Mouse (Mus musculus) spleen, adult 2 months (tissue): ENCODE results near the gene Sephs1. TPM values are rescaled to one million over a fixed set of nuclear protein-coding genes. Genes with fewer than 3 reads are reported as not detected.

Experiments
- DNase-seq, 2 experiments: peaks; one replicate each; pipeline versions ENCODE4 v3.0.0 to v3.0.0-alpha.2; 2012 to 2021; ENCODE audit warnings: low spot score in 2 of 2, low read depth in 1 of 2
- H3K27ac ChIP-seq: fragments of 200-500 bp; 2 replicates; pipeline ENCODE4 v1.5.1; 2012; ENCODE audit warnings: low read length, inconsistent platforms; ENCODE audit not compliant: insufficient read depth
- H3K27me3 ChIP-seq: fragments of 200-500 bp; 2 replicates; pipeline ENCODE4 v1.6.1; 2012; ENCODE audit warnings: mild to moderate bottlenecking, moderate library complexity, low read length, inconsistent platforms; ENCODE audit not compliant: control insufficient read depth, insufficient read depth
- H3K36me3 ChIP-seq: fragments of 200-500 bp; 2 replicates; pipeline ENCODE4 v1.6.1; 2012; ENCODE audit warnings: mild to moderate bottlenecking, low read length, inconsistent platforms; ENCODE audit not compliant: control insufficient read depth, insufficient read depth
- H3K4me1 ChIP-seq: fragments of 200-500 bp; 2 replicates; pipeline ENCODE4 v1.6.1; 2011; ENCODE audit warnings: inconsistent platforms; ENCODE audit not compliant: control insufficient read depth, insufficient read depth, insufficient read length
- H3K4me3 ChIP-seq: fragments of 200-500 bp; 2 replicates; pipeline ENCODE4 v1.5.1; 2011; ENCODE audit warnings: mild to moderate bottlenecking, inconsistent platforms; ENCODE audit not compliant: insufficient read depth, insufficient read length; ENCODE audit errors: extremely low read depth
- CTCF ChIP-seq: fragments of 200-500 bp; IDR thresholded peaks from 2 replicates; pipeline ENCODE4 v1.5.1; 2011; ENCODE audit warnings: mild to moderate bottlenecking, inconsistent platforms; ENCODE audit not compliant: insufficient read depth, insufficient read length, insufficient replicate concordance; ENCODE audit errors: extremely low read depth
- POLR2A ChIP-seq: fragments of 200-500 bp; IDR thresholded peaks from 2 replicates; pipeline ENCODE4 v1.6.1; 2011; ENCODE audit warnings: low read depth, low read length, inconsistent platforms
- WGBS: fragments of 180-500 bp; shearing (Covaris S2); methylation state at CpG from one replicate; pipeline ENCODE4 v1.1.7; 2018; 5-methylcytosine and 5-hydroxymethylcytosine counted together
- polyA plus RNA-seq: library from polyadenylated mRNA; depleted of rRNA; stranded (reverse); fragments of >200 nt; gene quantifications from 2 replicates; pipeline ENCODE4 v1.2.3, GENCODE M21; 2012

Sephs1 gene
- polyA plus RNA-seq, 1 experiment: 8.8 TPM

DNA sequence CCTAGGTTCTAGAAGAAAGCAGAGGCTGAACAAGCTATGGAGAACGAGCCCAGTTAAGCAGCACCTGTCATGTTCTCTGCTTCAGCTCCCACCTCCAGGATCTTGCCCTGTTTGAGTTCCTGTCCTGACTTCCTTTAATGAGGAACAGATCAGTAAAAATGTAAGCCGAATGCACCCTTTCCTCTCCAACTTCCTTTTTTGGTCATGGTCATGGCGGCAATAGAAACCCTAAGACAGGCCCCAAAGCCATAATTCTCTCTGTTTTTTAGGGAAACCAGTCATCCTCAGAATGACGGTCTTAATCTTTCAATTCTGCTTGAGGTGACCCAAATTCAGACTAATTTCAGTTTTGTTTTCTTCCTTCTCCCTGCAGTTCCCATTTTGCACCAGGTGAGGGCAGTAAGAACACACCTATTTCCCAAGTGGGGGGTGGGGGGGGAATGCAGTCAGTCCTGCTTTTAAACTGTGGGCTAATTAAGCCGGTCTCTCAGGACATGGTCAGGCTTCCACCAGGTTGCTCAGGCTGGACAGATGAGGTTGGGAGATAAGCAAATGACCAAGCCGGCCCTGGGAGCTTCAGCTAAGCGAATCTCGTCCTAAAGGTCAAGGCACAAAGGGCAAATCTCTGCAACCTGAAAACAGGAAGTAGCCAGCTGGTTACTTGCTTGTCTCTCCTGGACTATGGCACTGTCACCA is 36.1 kb downstream of the Sephs1 start:
- DNase-seq: peak; percentile 54 to 70
- H3K4me3 ChIP-seq: peak overlapping the region; percentile 51
- peak overlapping the region; percentile 79 for H3K27ac ChIP-seq
- no peak for TF ChIP-seq POLR2A
- peak; percentile 63; the same call in 1 of the 2 replicates for TF ChIP-seq CTCF
- H3K27me3 ChIP-seq: no peaks in the 10 kb centered on the region
- WGBS: 3% methylated on average over 8 of the region's 8 CpGs
- H3K36me3 ChIP-seq: no peaks in the 10 kb centered on the region
- H3K4me1 ChIP-seq: peaks cover 6% of the 10 kb centered on the region; the same call in 1 of the 2 replicates

DNA sequence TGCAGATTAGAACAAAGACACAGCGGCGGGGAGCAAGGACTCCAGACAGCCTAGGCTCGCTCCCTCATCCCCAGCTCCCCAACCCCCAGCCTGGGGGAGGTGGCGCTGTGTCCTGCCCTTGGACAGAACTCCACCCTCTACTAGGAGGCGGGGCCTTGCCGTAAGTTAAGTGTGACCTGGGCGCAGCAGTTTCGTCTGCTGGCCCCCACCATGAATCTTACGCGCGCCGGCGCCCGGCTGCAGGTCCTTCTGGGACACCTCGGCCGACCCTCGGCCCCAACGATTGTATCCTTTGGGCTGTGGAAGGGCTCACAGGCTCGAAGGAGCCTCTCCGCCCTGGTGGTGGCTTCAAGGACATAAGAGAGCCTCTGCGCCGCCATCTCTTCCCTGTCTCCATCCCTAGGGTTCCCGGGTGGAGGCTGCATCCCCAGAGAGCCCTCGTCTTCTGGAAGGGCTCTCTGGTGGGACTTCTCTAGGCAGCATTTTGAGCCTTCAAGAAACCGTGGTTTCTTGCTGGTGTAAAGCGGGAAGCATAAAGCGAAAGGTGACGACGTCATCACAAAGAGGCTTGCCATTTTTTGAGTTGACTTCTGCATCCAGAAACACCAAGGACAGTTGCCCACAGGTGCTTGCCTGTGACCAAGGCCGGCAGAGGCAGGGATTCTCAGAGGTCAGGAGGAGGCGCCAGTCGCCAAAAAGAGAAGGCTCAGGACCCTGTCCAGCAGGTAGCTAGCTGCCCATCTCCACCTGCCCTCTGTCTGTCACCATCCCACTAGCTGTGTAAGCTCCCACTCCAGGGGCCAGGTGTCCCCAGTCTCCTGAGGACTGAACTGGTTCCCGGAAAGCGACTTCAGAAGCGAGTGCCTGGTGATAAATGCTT is 37.7 kb downstream of the Sephs1 start, which contains the start of gene Phyh:
Phyh (plus strand) TSS at position 160 of the 880 bp plus-strand sequence.
- Histone ChIP-seq H3K36me3 (peaks cover under 1% of the 10 kb centered on the region; the same call in 1 of the 2 replicates), H3K27me3 (no peaks in the 10 kb centered on the region), H3K4me1 (peaks cover 6% of the 10 kb centered on the region; the same call in 1 of the 2 replicates), H3K27ac (peak within 1 kb of the TSS; percentile 93), H3K4me3 (peak within 1 kb of the TSS; percentile 87)
- WGBS: 5% methylated on average over 35 of the region's 35 CpGs
- TF ChIP-seq POLR2A (peak; percentile 42), CTCF (peak; percentile 29; the same call in 1 of the 2 replicates)
- peak; percentile 67 to 86 for DNase-seq

DNA sequence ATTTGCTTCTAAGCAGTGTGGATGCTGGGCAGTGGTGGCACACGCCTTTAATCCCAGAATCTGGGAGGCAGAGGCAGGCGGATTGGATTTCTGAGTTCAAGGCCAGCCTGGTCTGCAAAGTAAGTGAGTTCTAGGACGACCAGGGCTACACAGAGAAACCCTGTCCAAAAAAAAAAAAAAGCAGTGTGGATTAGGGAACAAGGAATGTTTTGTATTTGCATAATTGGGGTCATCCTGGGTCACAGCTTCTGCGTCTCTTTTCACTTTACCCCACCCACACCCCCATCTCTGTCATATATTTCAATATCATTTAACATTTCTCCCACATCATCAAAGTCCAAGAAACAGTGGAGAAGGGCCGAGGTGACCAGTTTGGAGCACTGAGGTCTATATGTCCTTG is 39.7 kb downstream of the Sephs1 start:
- WGBS: 88% methylated on average over 5 of the region's 5 CpGs

DNA sequence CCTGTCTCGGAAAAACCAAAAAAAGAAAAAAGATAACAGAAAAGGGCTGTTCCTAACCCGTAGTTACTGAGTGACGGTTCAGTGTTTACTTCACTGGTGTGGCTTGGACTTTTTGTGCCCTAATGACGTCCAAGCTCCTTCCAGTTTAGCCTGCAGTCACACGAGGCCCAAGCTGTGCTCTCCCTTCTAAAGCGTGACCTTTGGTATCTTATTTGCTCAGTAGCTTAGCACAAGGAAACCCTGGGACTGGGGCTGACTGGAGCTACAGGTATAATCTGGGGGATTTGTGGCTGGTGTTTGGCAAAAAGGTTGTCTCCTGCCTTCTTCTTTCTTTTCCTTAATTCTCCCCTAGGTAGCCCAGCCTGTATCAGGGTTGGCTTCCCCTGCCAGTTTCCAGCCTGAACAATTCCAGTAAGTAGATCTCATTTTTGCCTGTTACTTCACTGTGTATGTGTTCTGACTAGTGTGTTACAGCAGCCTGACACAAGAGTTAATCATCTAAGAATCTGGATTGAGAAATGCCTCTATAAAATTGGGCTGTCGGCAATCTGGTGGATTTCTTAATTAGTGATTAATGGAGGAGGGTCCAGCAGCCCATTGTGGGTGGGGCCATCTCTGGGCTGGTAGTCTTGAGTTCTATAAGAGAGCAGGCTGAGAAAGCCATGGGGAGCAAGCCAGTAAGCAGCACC is 41.3 kb downstream of the Sephs1 start:
- H3K4me1 ChIP-seq: peaks cover 4% of the 10 kb centered on the region; the same call in 1 of the 2 replicates
- no peak for TF ChIP-seq POLR2A
- TF ChIP-seq CTCF: no peak
- WGBS: 92% methylated on average over 7 of the region's 7 CpGs
- H3K36me3 ChIP-seq: peaks cover 11% of the 10 kb centered on the region
- H3K27me3 ChIP-seq: no peaks in the 10 kb centered on the region
- no peak overlapping the region for H3K27ac ChIP-seq
- no peak for DNase-seq
- no peak overlapping the region for H3K4me3 ChIP-seq

More for the DNA sequence above, 39.7 kb downstream of the Sephs1 start:
- no peak for DNase-seq
- H3K4me3 ChIP-seq: no peak overlapping the region
- H3K27ac ChIP-seq: no peak overlapping the region
- no peak for TF ChIP-seq POLR2A
- TF ChIP-seq CTCF: no peak
- peaks cover 6% of the 10 kb centered on the region; the same call in 1 of the 2 replicates for H3K36me3 ChIP-seq
- H3K27me3 ChIP-seq: no peaks in the 10 kb centered on the region
- H3K4me1 ChIP-seq: peaks cover 6% of the 10 kb centered on the region; the same call in 1 of the 2 replicates

DNA sequence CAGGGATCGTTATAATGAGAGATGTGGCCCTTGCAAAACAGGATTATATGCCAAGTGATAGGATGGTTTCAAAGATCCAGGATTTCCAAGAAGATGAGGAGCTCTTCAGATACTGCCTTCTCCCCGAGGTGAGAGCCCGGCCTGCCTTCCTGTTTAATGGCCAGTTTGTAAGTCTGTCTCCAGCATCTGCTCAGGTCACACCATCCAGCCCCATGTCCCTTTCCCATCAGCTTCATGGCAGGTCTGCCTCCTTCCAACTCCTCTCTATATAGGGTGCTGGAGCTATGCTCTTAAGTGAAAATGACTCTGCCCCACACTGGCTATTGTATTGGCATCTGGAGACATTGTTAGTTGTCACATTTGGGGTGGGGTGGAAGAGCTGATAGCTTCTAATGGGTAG is 46.0 kb downstream of the Sephs1 start:
- H3K4me3 ChIP-seq: no peak overlapping the region
- no peak for DNase-seq
- peaks cover 15% of the 10 kb centered on the region for H3K36me3 ChIP-seq
- 89% methylated on average over 3 of the region's 3 CpGs for WGBS
- no peak for TF ChIP-seq CTCF
- no peak for TF ChIP-seq POLR2A
- H3K27ac ChIP-seq: no peak overlapping the region
- no peaks in the 10 kb centered on the region for H3K4me1 ChIP-seq
- no peaks in the 10 kb centered on the region for H3K27me3 ChIP-seq

DNA sequence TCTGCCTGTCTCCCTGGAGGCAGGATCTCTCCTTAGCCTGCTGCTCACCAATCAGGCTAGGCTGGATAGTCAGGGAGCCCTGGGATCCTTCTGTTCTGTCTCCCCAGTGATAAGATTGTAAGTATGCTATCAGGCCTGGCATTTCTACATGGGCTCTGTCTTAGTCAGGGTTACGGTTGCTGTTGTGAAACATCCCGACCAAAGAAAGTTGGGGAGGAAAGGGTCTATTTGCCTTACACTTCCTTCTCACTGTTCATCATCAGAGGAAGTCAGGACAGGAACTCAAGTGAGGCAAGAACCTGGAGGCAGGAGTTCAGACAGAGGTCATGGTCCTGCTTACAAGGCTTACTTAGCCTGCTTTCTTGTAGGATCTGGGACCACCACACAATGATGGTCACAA is 47.9 kb downstream of the Sephs1 start:
- Histone ChIP-seq H3K27ac (no peak overlapping the region), H3K4me1 (no peaks in the 10 kb centered on the region), H3K27me3 (no peaks in the 10 kb centered on the region), H3K4me3 (no peak overlapping the region), H3K36me3 (peaks cover 13% of the 10 kb centered on the region)
- WGBS: 84% methylated on average over 2 of the region's 2 CpGs
- TF ChIP-seq POLR2A (no peak), CTCF (no peak)
- DNase-seq: no peak
